Mouse (Mus musculus) heart, embryonic 13.5 days (tissue): Measurements from ENCODE around the gene Ctnnbl1. TPM values are rescaled to one million over a fixed set of nuclear protein-coding genes. Genes with fewer than 3 reads are reported as not detected.

Source experiments
- ATAC-seq: fragments of 200-750 bp; cut with Nextera tagmentation; 2 replicates; pipeline ENCODE4 v1.8.0; 2017; ENCODE audit warnings: moderate TSS enrichment; ENCODE audit not compliant: insufficient number of reproducible peaks, low FRiP score, low TSS enrichment; ENCODE audit errors: extremely low read depth
- H3K27ac ChIP-seq: fragments of 300-500 bp; sonication (generic); replicated peaks from 2 replicates; pipeline ENCODE4 v1.5.1; 2015; ENCODE audit warnings: moderate library complexity, mild to moderate bottlenecking, inconsistent platforms
- H3K27me3 ChIP-seq: fragments of 300-500 bp; sonication (generic); replicated peaks from 2 replicates; pipeline ENCODE4 v1.6.1; 2015; ENCODE audit warnings: mild to moderate bottlenecking, inconsistent platforms
- H3K36me3 ChIP-seq: fragments of 300-500 bp; sonication (generic); 2 replicates; pipeline ENCODE4 v1.6.1; 2015; ENCODE audit warnings: mild to moderate bottlenecking, inconsistent platforms
- H3K4me1 ChIP-seq: fragments of 300-500 bp; sonication (generic); 2 replicates; pipeline ENCODE4 v1.6.1; 2015; ENCODE audit warnings: inconsistent platforms
- H3K4me2 ChIP-seq: fragments of 300-500 bp; sonication (generic); 2 replicates; pipeline ENCODE4 v1.6.1; 2015; ENCODE audit warnings: inconsistent platforms, mild to moderate bottlenecking, moderate library complexity
- H3K4me3 ChIP-seq: fragments of 300-500 bp; sonication (generic); 2 replicates; pipeline ENCODE4 v1.5.1; 2015; ENCODE audit warnings: moderate library complexity, mild to moderate bottlenecking, inconsistent platforms
- H3K9ac ChIP-seq: fragments of 300-500 bp; sonication (generic); 2 replicates; pipeline ENCODE4 v1.6.1; 2015; ENCODE audit warnings: inconsistent platforms, mild to moderate bottlenecking, moderate library complexity
- H3K9me3 ChIP-seq: fragments of 300-500 bp; sonication (generic); 2 replicates; pipeline ENCODE4 v1.6.1; 2016; ENCODE audit warnings: inconsistent platforms
- WGBS: fragments of 180-500 bp; shearing (Covaris S2); methylation state at CpG from one replicate; pipeline ENCODE4 v1.1.7; 2015; ENCODE audit warnings: mixed read lengths; 5-methylcytosine and 5-hydroxymethylcytosine counted together
- polyA plus RNA-seq: library from polyadenylated mRNA; unstranded; fragments of >200 nt; fragmentation: Nextera tagmentation; extraction: Ambion mirVana; gene quantifications from 2 replicates; pipeline ENCODE4 v1.2.1, GENCODE M21; 2015

Ctnnbl1 gene
- polyA plus RNA-seq, 1 experiment from 2014 or later, result 31.5 TPM

DNA sequence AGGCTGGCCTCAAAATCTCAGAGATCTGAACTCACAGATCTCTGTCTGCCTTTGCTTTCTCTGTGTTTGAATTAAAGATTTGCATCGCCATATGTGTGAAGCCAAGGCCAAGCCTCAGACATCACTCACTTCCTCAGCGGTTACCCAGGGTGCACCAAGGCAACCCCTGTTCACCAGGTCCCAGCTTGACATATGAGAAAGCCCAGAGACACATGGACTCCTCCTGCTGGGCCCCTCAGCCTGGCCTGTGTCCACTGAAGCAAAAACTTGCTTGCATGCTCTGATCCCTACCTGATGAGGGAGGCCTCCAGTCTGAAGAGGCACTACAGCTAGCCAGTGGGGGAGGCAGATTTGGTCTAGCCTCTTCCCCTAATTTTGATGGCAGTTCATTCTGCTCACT lies 63.1 kb downstream of the Ctnnbl1 start:
- Histone ChIP-seq H3K9ac (no peak overlapping the region), H3K9me3 (no peaks in the 10 kb centered on the region), H3K4me2 (no peak overlapping the region), H3K27me3 (no peaks in the 10 kb centered on the region), H3K27ac (no peak overlapping the region), H3K4me3 (no peak overlapping the region), H3K4me1 (peaks cover 31% of the 10 kb centered on the region), H3K36me3 (peaks cover 16% of the 10 kb centered on the region)
- ATAC-seq, result no peak
- WGBS, result 86% methylated on average over 2 of the region's 2 CpGs

GRCm38 (mm10) chr2:157800746-157801501 lies 63.7 kb downstream of the Ctnnbl1 start:
- WGBS, result 61% methylated on average over 11 of the region's 11 CpGs
- no peak for ATAC-seq
- peak overlapping the region; percentile 31; the same call in 1 of the 2 replicates for H3K27ac ChIP-seq
- H3K4me3 ChIP-seq, result no peak overlapping the region
- no peaks in the 10 kb centered on the region for H3K9me3 ChIP-seq
- peak overlapping the region; percentile 8; the same call in 1 of the 2 replicates for H3K9ac ChIP-seq
- H3K36me3 ChIP-seq, result peaks cover 11% of the 10 kb centered on the region; the same call in 1 of the 2 replicates
- H3K27me3 ChIP-seq, result no peaks in the 10 kb centered on the region
- no peak overlapping the region for H3K4me2 ChIP-seq
- H3K4me1 ChIP-seq, result peaks cover 33% of the 10 kb centered on the region

- no peak overlapping the region for H3K4me2 ChIP-seq
- H3K4me3 ChIP-seq, result no peak overlapping the region
- ATAC-seq, result no peak
- H3K9ac ChIP-seq, result peak overlapping the region; percentile 8; the same call in 1 of the 2 replicates
- no peaks in the 10 kb centered on the region for H3K9me3 ChIP-seq
- WGBS, result 46% methylated on average over 8 of the region's 8 CpGs
- H3K4me1 ChIP-seq, result peaks cover 33% of the 10 kb centered on the region
- peaks cover 15% of the 10 kb centered on the region for H3K36me3 ChIP-seq
- H3K27ac ChIP-seq, result peak overlapping the region; percentile 31; the same call in 1 of the 2 replicates
- H3K27me3 ChIP-seq, result 0 out of 2 replicates have a peak, but pooled peaks cover 7% of the 10 kb centered on the region
These were observed 64.5 kb downstream of the Ctnnbl1 start for GRCm38 (mm10) chr2:157801505-157802357.

DNA sequence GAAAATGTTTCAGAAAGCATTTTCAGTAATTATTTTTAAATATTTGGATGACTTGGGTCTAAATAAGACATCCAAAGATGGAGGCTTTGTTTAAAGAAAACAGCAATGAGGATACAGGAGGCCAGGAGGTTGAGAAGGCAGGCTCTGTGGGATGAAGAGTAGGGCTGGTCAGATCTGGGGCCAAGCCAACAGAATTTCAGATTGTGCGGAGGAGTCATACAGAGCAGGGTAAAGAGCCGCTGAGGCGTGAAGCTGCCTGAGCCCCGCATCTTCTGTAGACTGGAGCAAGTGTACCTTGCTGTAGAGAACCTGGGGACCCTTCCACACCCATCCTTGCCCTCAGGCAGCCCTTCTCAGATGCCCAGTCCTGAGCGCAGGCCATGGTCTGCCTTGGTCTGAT lies 65.5 kb downstream of the Ctnnbl1 start:
- Histone ChIP-seq H3K4me2 (no peak overlapping the region), H3K9ac (no peak overlapping the region), H3K9me3 (no peaks in the 10 kb centered on the region), H3K4me3 (no peak overlapping the region), H3K36me3 (peaks cover 15% of the 10 kb centered on the region), H3K27me3 (0 out of 2 replicates have a peak, but pooled peaks cover 7% of the 10 kb centered on the region), H3K4me1 (peaks cover 41% of the 10 kb centered on the region), H3K27ac (no peak overlapping the region)
- 76% methylated on average over 5 of the region's 5 CpGs for WGBS
- no peak for ATAC-seq

GRCm38 (mm10) chr2:157804388-157804787 lies 67.2 kb downstream of the Ctnnbl1 start:
- Histone ChIP-seq H3K4me3 (no peak overlapping the region), H3K9me3 (no peaks in the 10 kb centered on the region), H3K36me3 (peaks cover 5% of the 10 kb centered on the region), H3K9ac (no peak overlapping the region), H3K4me1 (peaks cover 55% of the 10 kb centered on the region), H3K27me3 (0 out of 2 replicates have a peak, but pooled peaks cover 7% of the 10 kb centered on the region), H3K27ac (no peak overlapping the region), H3K4me2 (no peak overlapping the region)
- ATAC-seq, result no peak
- 77% methylated on average over 3 of the region's 3 CpGs for WGBS

- Histone ChIP-seq H3K9me3 (no peaks in the 10 kb centered on the region), H3K27ac (no peak overlapping the region), H3K4me1 (peaks cover 55% of the 10 kb centered on the region), H3K4me2 (no peak overlapping the region), H3K36me3 (peaks cover 7% of the 10 kb centered on the region; the same call in 1 of the 2 replicates), H3K27me3 (0 out of 2 replicates have a peak, but pooled peaks cover 7% of the 10 kb centered on the region), H3K9ac (no peak overlapping the region), H3K4me3 (no peak overlapping the region)
- WGBS, result 67% methylated on average over 3 of the region's 3 CpGs
- no peak for ATAC-seq
These were observed 67.9 kb downstream of the Ctnnbl1 start for GRCm38 (mm10) chr2:157805091-157805490.

DNA sequence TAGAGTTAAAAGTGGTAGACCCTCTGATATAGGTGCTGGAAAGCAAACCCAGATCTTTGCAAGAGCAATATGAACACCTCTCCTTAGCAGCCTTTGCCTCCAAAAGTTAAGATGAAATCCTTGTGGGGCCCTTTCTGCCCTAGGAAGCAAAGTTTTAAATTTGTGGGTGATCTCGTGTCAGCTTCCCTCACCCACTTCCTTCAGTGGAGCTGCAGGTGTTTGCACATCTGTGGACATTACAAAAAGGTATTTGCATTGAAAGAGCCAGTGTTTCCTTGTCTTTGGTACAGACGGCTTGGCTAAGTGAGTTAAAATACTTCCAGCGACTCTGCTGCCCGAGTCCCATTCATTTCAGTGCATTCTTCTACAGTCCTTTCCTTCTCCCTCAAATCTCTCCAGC lies 69.9 kb downstream of the Ctnnbl1 start:
- Histone ChIP-seq H3K27me3 (peaks cover 12% of the 10 kb centered on the region; the same call in 1 of the 2 replicates), H3K9ac (no peak overlapping the region), H3K4me3 (no peak overlapping the region), H3K4me1 (peaks cover 36% of the 10 kb centered on the region), H3K27ac (no peak overlapping the region), H3K4me2 (no peak overlapping the region), H3K9me3 (no peaks in the 10 kb centered on the region), H3K36me3 (peaks cover 15% of the 10 kb centered on the region; the same call in 1 of the 2 replicates)
- no peak for ATAC-seq
- 85% methylated on average over 4 of the region's 4 CpGs for WGBS

GRCm38 (mm10) chr2:157807621-157808367 lies 70.6 kb downstream of the Ctnnbl1 start:
- Histone ChIP-seq H3K9ac (no peak overlapping the region), H3K4me3 (no peak overlapping the region), H3K27me3 (peaks cover 20% of the 10 kb centered on the region), H3K4me1 (peaks cover 30% of the 10 kb centered on the region), H3K4me2 (no peak overlapping the region), H3K27ac (peak overlapping the region; percentile 43), H3K36me3 (peaks cover 21% of the 10 kb centered on the region), H3K9me3 (no peaks in the 10 kb centered on the region)
- WGBS, result 56% methylated on average over 7 of the region's 7 CpGs
- ATAC-seq, result no peak

GRCm38 (mm10) chr2:157808368-157808923 lies 71.2 kb downstream of the Ctnnbl1 start:
- Histone ChIP-seq H3K4me3 (no peak overlapping the region), H3K4me1 (peaks cover 26% of the 10 kb centered on the region), H3K9me3 (no peaks in the 10 kb centered on the region), H3K27me3 (peaks cover 23% of the 10 kb centered on the region), H3K27ac (peak overlapping the region; percentile 43), H3K9ac (peak overlapping the region; percentile 59; the same call in 1 of the 2 replicates), H3K4me2 (no peak overlapping the region), H3K36me3 (peaks cover 21% of the 10 kb centered on the region)
- 59% methylated on average over 7 of the region's 7 CpGs for WGBS
- no peak for ATAC-seq

GRCm38 (mm10) chr2:157809341-157809740 lies 72.1 kb downstream of the Ctnnbl1 start:
- no peak overlapping the region for H3K4me2 ChIP-seq
- no peak overlapping the region for H3K27ac ChIP-seq
- no peak overlapping the region for H3K9ac ChIP-seq
- WGBS, result 83% methylated on average over 6 of the region's 6 CpGs
- H3K36me3 ChIP-seq, result peaks cover 21% of the 10 kb centered on the region
- H3K4me1 ChIP-seq, result peaks cover 31% of the 10 kb centered on the region
- H3K4me3 ChIP-seq, result no peak overlapping the region
- H3K27me3 ChIP-seq, result peaks cover 23% of the 10 kb centered on the region
- H3K9me3 ChIP-seq, result no peaks in the 10 kb centered on the region
- no peak; the same call in 1 of the 2 replicates for ATAC-seq
